Mouse (Mus musculus) thymus, adult 2 months (tissue): ENCODE data around the gene Lclat1. TPM values are rescaled to one million over a fixed set of nuclear protein-coding genes. Genes with fewer than 3 reads are reported as not detected.

Experiments
- DNase-seq: peaks from one replicate; pipeline ENCODE4 v3.0.0; 2021
- H3K27ac ChIP-seq: fragments of 200-500 bp; 2 replicates; pipeline ENCODE4 v1.5.1; 2012; ENCODE audit warnings: low read length, control low read depth; ENCODE audit not compliant: control insufficient read depth, insufficient read depth
- H3K27me3 ChIP-seq: fragments of 200-500 bp; 2 replicates; pipeline ENCODE4 v1.6.1; 2012; ENCODE audit warnings: mild to moderate bottlenecking, low read length, moderate library complexity, mixed read lengths; ENCODE audit not compliant: control insufficient read depth, insufficient read depth
- H3K36me3 ChIP-seq: fragments of 200-500 bp; 2 replicates; pipeline ENCODE4 v1.6.1; 2012; ENCODE audit warnings: mild to moderate bottlenecking, low read length, moderate library complexity; ENCODE audit not compliant: control insufficient read depth, insufficient read depth
- H3K4me1 ChIP-seq: fragments of 200-500 bp; replicated peaks from 2 replicates; pipeline ENCODE4 v1.6.1; 2012; ENCODE audit warnings: low read length; ENCODE audit not compliant: control insufficient read depth, insufficient read depth
- H3K4me3 ChIP-seq: fragments of 200-500 bp; 2 replicates; pipeline ENCODE4 v1.5.1; 2012; ENCODE audit warnings: mild to moderate bottlenecking, low read length, control low read depth, moderate library complexity; ENCODE audit not compliant: control insufficient read depth, insufficient read depth
- CTCF ChIP-seq: fragments of 200-500 bp; IDR thresholded peaks from 2 replicates; pipeline ENCODE4 v1.5.1; 2012; ENCODE audit warnings: mild to moderate bottlenecking, control low read depth, low read length, moderate library complexity, borderline replicate concordance; ENCODE audit not compliant: control insufficient read depth, poor library complexity, insufficient read depth; ENCODE audit errors: extremely low read depth
- POLR2A ChIP-seq: fragments of 200-500 bp; IDR thresholded peaks from 2 replicates; pipeline ENCODE4 v1.6.1; 2012; ENCODE audit warnings: mild to moderate bottlenecking, low read length, control low read depth, moderate library complexity; ENCODE audit not compliant: control insufficient read depth, poor library complexity, insufficient read depth; ENCODE audit errors: extremely low read depth
- WGBS: fragments of 180-500 bp; shearing (Covaris S2); methylation state at CpG from one replicate; pipeline ENCODE4 v1.1.7; 2018; 5-methylcytosine and 5-hydroxymethylcytosine counted together
- polyA plus RNA-seq: library from polyadenylated mRNA; depleted of rRNA; stranded (reverse); fragments of >200 nt; gene quantifications from 2 replicates; pipeline ENCODE4 v1.2.3, GENCODE M21; 2012

Lclat1 gene
- polyA plus RNA-seq, 1 experiment = 5.4 TPM

DNA sequence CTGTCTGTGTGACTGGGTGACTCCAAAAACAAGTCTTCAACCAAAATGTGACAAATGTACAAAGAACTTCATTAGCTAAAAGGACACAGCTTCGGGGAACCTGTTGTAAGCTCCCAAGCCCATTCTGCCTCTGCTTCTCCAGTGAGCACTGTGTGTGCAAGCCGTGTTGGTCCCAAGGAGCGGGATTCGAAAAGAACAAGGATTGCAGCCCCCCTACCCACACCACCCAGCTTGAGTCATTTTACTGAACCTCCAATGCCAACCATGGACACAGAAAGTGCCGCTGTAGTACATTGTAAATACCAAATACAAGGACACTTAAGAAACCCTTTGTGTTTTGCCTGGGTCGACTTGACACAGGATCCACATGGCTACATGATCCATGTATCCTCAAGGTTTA lies 135.9 kb downstream of the Lclat1 start:
- 96% methylated on average over 6 of the region's 6 CpGs for WGBS
- no peak overlapping the region for H3K4me3 ChIP-seq
- no peak overlapping the region for H3K27ac ChIP-seq
- no peak for DNase-seq
- no peaks in the 10 kb centered on the region for H3K27me3 ChIP-seq
- H3K36me3 ChIP-seq = no peaks in the 10 kb centered on the region
- H3K4me1 ChIP-seq = 0 out of 2 replicates have a peak, but pooled peaks cover 2% of the 10 kb centered on the region
- TF ChIP-seq POLR2A = no peak
- no peak for TF ChIP-seq CTCF

DNA sequence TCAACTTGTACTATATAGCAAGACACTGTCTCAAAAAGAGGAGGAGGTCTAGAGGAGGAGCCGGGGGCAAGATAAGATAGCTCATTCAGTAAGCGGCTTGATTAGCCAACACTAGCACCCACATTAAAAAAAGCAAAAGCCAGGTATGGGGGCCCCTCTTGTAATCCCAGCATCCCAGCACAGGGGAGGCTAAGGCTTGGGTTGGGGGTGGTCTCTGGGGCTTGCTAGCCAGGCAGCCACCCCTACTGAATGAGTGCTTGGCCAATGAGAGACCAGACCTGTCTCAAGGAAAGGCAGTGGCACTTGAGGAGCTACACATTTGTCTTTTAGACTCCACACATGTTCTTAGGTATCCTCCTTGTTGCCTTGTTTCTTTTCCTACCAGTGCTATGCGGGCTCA lies 136.8 kb downstream of the Lclat1 start:
- Histone ChIP-seq H3K27ac (no peak overlapping the region), H3K4me1 (0 out of 2 replicates have a peak, but pooled peaks cover under 1% of the 10 kb centered on the region), H3K27me3 (no peaks in the 10 kb centered on the region), H3K4me3 (no peak overlapping the region), H3K36me3 (no peaks in the 10 kb centered on the region)
- no peak for DNase-seq
- TF ChIP-seq CTCF = no peak
- no peak for TF ChIP-seq POLR2A
- 95% methylated on average over 3 of the region's 3 CpGs for WGBS

DNA sequence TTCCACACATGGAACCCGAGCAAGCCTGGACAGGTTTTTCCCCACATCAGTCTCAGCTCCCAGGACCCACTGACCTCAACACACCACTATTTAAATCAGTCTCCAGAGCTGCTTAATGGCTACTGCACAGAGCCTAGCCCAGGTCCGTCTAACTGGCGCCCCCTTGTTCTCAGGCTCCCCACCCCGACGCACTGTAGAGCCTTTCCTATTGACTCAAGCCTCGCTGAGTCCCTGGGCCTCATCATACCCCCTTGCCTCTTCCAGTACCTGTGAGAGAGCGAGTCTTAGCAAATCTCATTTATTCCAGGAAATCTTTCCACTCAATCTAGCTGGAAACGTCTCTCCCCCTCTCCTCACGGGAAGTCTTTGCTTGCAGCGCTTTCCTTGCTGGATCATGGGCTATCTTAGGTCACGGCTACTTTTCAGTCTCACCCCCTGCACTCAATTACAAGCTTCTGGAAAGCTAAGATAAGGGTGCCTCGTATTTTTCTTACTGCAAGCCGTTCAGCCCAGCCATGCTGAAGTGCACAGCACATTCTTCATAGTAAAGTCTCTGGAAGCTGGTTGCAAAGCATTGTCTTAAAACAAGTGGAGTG lies 137.4 kb downstream of the Lclat1 start:
- H3K4me3 ChIP-seq = no peak overlapping the region
- H3K4me1 ChIP-seq = peaks cover 4% of the 10 kb centered on the region
- TF ChIP-seq POLR2A = no peak
- TF ChIP-seq CTCF = no peak
- WGBS = 93% methylated on average over 13 of the region's 13 CpGs
- no peak overlapping the region for H3K27ac ChIP-seq
- DNase-seq = no peak
- no peaks in the 10 kb centered on the region for H3K27me3 ChIP-seq
- H3K36me3 ChIP-seq = no peaks in the 10 kb centered on the region

DNA sequence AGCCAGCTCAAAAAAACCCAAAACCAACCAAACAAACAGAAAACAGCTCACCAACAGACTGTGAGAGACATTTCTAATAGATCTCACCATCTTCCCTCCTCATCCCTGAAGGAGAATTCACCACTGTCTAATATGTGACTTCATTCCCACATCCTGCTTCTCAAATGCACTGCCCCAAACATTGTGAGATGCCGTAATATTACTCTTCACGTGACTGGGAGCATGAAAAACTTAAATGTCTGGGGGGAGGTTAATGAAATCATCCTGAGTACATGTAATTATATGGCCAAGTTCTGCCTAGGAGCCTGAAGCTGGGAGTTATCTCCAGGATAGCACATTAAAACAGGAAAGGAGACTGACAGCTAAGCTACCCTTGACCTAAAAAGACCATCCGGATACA lies 138.3 kb downstream of the Lclat1 start:
- H3K4me3 ChIP-seq = no peak overlapping the region
- H3K27me3 ChIP-seq = no peaks in the 10 kb centered on the region
- no peak for TF ChIP-seq CTCF
- no peak for TF ChIP-seq POLR2A
- no peak overlapping the region for H3K27ac ChIP-seq
- 92% methylated on average over 3 of the region's 3 CpGs for WGBS
- DNase-seq = no peak
- peaks cover 11% of the 10 kb centered on the region for H3K4me1 ChIP-seq
- no peaks in the 10 kb centered on the region for H3K36me3 ChIP-seq

DNA sequence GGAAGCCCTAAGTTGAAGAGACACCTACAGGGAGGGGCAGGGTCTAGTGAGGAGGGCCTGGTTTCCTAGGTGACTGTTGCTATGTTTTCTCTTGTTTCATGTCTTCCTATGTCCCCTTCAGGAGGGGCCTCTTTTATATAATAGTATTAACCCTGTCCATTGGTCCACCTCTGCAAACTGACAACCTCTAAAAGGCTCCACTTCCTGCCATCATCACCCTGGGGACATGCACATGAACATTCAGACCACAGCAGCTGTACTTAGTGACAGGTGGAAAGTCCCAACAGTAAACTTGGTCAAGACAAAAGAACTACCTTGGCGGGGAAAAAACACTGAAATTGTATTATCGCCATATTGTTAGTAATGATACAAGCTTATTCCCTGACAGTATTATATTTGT lies 139.1 kb downstream of the Lclat1 start:
- Histone ChIP-seq H3K4me3 (no peak overlapping the region), H3K27me3 (no peaks in the 10 kb centered on the region), H3K27ac (no peak overlapping the region), H3K4me1 (peaks cover 11% of the 10 kb centered on the region), H3K36me3 (no peaks in the 10 kb centered on the region)
- DNase-seq = no peak
- no peak for TF ChIP-seq CTCF
- TF ChIP-seq POLR2A = no peak
- 48% methylated on average over 2 of the region's 2 CpGs for WGBS

DNA sequence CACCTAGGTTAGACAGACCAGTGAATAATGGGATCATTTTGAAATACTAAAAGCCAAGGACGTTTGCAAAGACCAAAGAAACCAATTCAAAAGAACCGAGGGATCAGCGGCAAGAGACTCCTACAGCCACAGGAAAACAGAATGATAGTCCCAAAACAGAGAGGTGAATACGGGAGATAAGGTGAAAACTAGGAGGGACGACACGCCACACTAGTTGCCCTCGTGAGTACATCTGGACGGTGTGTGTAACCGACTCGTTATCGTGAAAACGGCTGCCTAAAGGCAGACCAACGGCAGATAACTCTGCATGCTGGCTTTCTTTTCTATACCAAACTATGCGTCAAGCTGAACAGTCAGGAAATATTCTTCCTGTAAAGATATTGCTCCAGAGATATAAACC lies 140.0 kb downstream of the Lclat1 start:
- H3K36me3 ChIP-seq = no peaks in the 10 kb centered on the region
- DNase-seq = no peak
- H3K4me3 ChIP-seq = no peak overlapping the region
- TF ChIP-seq POLR2A (no peak), CTCF (no peak)
- WGBS = 96% methylated on average over 14 of the region's 14 CpGs
- H3K4me1 ChIP-seq = peaks cover 14% of the 10 kb centered on the region
- no peak overlapping the region for H3K27ac ChIP-seq
- H3K27me3 ChIP-seq = no peaks in the 10 kb centered on the region
